Mouse (Mus musculus) urinary bladder, postnatal 25 days (tissue): ENCODE results near the gene Mmp2.
A peak's percentile ranks its signal among the peaks of the same experiment; 100 is the strongest.
"Not testable (repeated sequence)": the region's sequence is repeated elsewhere in the genome, so short reads cannot be mapped to it uniquely, and the experiment has no call there.

Experiments
- DNase-seq: peaks from one replicate; pipeline ENCODE4 v3.0.0; 2022; ENCODE audit warnings: low spot score

Gene Mmp2

GRCm38 (mm10) chr8:92838616-92839015, 11.5 kb downstream of the Mmp2 start:
- DNase-seq = no peak

GRCm38 (mm10) chr8:92839161-92839560, 12.1 kb downstream of the Mmp2 start:
- DNase-seq = no peak

- no peak for DNase-seq
These were observed 12.8 kb downstream of the Mmp2 start for GRCm38 (mm10) chr8:92839876-92840275.

DNA sequence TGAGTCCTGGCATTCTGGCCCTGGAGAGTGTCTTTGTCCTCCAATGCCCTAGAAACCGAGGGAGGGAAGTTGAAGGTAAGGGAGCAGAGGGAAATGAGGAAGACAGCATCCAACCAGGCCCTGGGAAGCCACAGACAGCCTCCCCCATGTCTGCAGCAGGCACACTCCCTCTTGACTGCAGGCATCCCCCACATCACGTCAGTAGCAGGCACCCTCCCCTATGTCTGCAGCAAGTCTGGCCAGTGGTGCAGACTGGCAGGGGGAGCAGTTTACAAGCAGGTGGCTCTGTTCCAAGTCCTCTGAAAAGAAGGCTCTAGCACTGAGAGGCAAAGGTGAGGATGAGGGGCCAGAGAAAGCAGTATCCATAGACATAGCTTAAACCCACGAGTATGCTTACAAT, 19.6 kb downstream of the Mmp2 start:
- no peak for DNase-seq

- DNase-seq = no peak
These were observed 20.2 kb downstream of the Mmp2 start for GRCm38 (mm10) chr8:92847299-92847698.

- no peak for DNase-seq
These were observed 22.2 kb downstream of the Mmp2 start for GRCm38 (mm10) chr8:92849261-92849660.

GRCm38 (mm10) chr8:92850239-92850638, 23.1 kb downstream of the Mmp2 start:
- peak; percentile 65 for DNase-seq

- DNase-seq = no peak
These were observed 24.3 kb downstream of the Mmp2 start for GRCm38 (mm10) chr8:92851381-92851780.

- no peak for DNase-seq
These were observed 26.3 kb downstream of the Mmp2 start for GRCm38 (mm10) chr8:92853188-92853983.

- DNase-seq = no peak
These were observed 27.6 kb downstream of the Mmp2 start for GRCm38 (mm10) chr8:92854673-92855072.

GRCm38 (mm10) chr8:92855171-92855894, 28.2 kb downstream of the Mmp2 start, which contains the start of gene Lpcat2:
TSS of gene Lpcat2 (plus strand) at chr8:92855339.
- DNase-seq = peak; percentile 89

GRCm38 (mm10) chr8:92856273-92856986, 29.3 kb downstream of the Mmp2 start:
- no peak for DNase-seq

- no peak for DNase-seq
These were observed 31.5 kb downstream of the Mmp2 start for GRCm38 (mm10) chr8:92858475-92859182.

DNA sequence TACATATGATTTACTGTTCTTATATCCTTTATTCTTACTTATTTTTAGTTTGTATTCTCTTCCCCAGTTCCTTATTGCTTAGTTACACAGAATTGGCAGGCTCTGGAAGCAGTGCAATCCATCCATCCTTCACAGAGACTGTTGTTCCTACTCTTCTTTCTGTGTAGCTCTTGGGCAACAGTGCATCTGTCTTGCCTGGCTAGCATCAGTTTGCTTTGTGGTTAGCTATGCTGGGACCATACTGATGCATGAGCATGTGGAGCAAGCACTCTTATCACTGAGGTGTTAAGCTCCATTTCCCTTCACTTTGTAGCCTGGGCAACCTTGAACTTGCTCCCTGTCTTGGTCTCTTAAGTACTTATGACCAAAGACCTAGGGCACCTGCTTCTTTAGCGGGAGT, 34.9 kb downstream of the Mmp2 start:
- DNase-seq = no peak

DNA sequence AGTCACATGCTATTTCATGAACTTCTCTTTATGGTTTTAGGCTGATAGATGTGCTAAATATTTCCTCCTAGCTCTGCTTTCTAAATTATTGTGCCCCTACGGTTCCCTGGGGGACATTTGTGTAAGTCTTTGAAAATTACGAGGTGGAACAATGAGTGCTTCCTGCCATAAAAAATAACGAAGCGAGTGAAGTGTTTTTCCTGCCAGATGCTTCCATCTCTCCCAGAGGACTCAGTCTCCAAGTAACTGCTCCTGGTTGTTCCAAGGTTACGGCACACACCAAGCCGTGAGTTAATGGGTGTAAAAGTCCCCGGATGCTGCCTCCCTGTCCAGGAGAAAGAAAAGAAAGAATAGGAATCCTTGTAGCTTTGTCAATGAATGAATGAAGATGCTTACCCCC, 43.2 kb downstream of the Mmp2 start:
- no peak for DNase-seq

GRCm38 (mm10) chr8:92872063-92872759, 45.1 kb downstream of the Mmp2 start:
- DNase-seq = no peak

DNA sequence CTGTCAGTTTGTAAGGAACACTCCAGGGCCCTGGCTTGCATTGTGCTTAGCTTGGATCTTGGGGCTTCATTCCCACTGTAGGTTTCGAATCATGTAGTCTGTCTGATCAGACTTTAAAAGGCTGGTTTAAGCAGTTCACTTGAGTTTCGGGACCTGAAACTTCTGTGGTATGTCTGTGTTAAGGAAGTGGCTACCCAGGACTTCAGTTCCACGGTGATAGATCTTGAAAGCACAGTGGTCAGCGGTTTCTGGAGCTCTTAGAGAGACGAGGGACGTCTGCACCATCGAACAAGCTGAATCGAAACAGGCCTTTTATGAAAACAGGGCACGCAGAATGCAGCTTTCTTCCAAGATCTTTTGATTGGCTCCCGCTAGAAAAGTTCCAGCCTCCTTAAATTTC, 48.7 kb downstream of the Mmp2 start:
- no peak for DNase-seq

DNA sequence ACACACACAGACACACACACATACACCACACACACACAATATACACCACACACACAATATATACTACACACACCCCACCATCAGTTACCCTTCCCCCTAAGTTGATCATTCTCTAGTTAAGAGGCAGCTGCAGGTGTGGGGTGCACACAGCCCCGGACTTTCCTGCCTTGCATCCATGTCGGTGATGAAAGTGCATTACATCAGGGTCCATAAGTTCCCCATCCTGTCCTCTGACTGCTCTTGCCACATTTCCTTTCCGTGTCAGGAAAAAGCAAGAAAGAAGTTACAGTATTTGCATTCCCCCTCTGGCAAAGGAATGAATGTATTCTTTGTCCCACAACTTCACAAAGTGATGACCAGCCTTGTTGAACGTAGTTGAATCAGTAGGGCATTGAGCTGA, 54.2 kb downstream of the Mmp2 start:
- no peak for DNase-seq

GRCm38 (mm10) chr8:92883771-92884170, 56.7 kb downstream of the Mmp2 start:
- no peak for DNase-seq

DNA sequence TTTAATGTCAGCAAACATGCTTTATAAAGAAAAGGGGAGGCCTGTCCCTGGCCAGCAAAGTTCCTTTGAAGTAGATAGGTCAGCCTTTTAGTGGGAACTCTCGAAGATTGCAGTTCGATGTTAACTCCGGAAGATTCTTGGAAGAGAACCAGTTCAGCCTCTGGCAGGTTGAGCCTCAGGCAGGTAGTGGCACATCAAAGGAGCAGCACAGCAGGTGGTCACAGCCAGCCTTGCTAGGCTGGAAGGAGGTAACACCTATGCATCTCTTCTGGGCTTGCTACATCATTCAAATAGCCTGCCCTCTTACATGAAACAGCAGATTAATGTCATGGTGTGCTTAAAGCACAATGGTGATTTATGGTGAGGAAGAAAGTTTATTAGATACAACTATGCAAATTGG, 65.1 kb downstream of the Mmp2 start:
- not testable (repeated sequence) for DNase-seq

DNA sequence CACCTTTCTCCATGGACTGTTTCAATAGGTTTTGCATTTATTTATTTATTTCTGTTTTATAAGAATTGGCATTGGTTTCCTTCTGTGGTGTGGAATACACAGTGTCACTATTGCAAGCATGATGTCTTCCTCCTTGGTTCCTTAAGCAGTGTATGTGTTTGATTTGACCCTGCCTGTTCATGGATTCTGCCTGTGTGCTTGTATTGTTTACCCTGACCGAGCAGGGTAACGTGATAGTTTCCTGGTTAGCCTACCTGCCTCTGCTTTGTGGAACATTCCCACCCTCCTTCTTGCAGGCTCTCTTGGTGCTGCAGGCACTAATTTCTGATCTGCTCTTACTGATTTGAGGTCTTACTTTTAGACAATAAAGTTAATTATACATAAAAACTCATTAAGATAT, 66.8 kb downstream of the Mmp2 start:
- DNase-seq = no peak

DNA sequence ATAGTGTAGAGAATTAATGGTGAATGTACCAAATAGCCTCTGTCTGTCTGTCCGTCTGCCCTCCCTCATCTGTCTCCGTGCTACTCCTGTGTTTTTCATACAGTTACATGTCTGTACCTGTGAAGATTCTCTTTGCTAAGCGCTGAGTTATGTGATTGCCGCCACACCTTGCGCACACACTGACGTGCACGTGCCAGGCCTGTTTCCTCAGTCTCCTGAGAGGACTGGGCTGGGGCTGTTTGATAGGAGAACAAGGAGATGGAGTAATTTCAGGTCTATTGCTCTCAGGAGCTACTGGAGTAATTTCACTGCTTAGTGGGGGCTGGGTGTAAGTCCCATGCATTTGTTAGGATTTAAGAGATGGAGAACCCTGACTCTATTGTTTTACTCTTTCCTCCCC, 68.0 kb downstream of the Mmp2 start:
- no peak for DNase-seq
